Mouse (Mus musculus) small intestine, adult 2 months (tissue): ENCODE measurements around the gene Bcl2l15.
A peak's percentile ranks its signal among the peaks of the same experiment; 100 is the strongest.

ENCODE experiments used
- CTCF ChIP-seq: fragments of 200-500 bp; IDR thresholded peaks from 2 replicates; pipeline ENCODE4 v1.5.1; 2012; ENCODE audit warnings: low read depth, mild to moderate bottlenecking, control low read depth, inconsistent platforms, low read length, moderate library complexity, mixed read lengths; ENCODE audit not compliant: insufficient replicate concordance, insufficient read length; ENCODE audit errors: extremely low read depth
- POLR2A ChIP-seq: fragments of 200-500 bp; IDR thresholded peaks from 2 replicates; pipeline ENCODE4 v1.6.1; 2012; ENCODE audit warnings: low read depth, mild to moderate bottlenecking, control low read depth, inconsistent platforms, low read length, moderate library complexity

DNA sequence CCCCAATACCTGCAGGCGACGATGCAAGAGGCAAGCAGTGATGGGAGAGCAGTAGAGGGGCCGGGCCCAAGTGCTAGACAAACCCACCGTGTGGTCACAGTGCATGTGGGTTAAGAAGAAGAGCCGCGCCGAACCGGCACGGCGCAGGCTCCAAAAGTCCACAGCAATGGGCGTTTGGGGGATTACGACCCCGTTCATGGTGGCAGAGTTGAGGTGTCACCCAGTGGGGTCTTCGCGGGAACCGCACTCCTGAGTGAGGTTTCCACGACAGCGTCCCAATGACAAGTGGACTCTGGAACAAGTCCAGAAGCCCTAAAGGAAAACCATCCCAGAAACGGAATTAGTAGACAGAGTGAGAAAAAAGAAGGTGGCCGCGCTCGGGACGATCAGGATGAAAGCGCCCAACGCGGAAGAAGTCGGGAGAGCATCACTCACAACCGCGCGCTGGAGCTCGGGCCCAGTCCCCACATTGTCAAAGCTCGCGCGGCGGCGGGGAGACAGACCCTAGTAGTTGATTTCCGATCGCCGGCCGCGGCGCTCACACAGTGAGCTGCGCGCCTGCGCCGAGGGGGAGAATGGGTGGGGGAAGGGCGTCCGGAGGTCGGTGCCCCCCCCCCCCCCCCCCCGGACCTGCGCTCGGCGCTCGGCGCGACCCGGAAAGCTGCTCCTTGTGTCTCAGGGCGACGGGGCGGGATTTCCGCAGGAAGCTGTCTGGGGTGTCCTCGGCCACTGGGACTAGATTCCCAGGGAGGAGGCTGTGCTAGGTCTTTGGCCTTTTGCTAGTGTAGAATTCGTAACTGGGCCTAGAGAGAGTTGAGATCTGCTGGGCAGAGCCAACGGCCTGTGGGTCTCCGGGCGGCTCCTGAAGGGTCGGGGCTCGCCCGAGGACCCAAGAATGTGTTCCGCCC, 23.3 kb upstream of the Bcl2l15 start, which contains the start of the genes Dclre1b, Ap4b1 and Gm43064:
- no peak for TF ChIP-seq CTCF
- TF ChIP-seq POLR2A: peak; percentile 75
